Mouse (Mus musculus): ENCODE data around the gene Pxk.

Pxk gene

GRCm38 (mm10) chr14:8206179-8206910 lies 108.3 kb downstream of the Pxk start:
- no peak for DNase-seq (ENCODE audit: low spot score)

- DNase-seq (ENCODE audit: low spot score): no peak
Observed at GRCm38 (mm10) chr14:8207105-8207504, 109.1 kb downstream of the Pxk start.

- no peak for DNase-seq (ENCODE audit: low spot score)
Observed at GRCm38 (mm10) chr14:8207543-8207942, 109.5 kb downstream of the Pxk start.

GRCm38 (mm10) chr14:8208876-8209275 lies 110.9 kb downstream of the Pxk start:
- no peak for DNase-seq (ENCODE audit: low spot score)

- DNase-seq (ENCODE audit: low spot score): no peak
Observed at GRCm38 (mm10) chr14:8209896-8210295, 111.9 kb downstream of the Pxk start.

GRCm38 (mm10) chr14:8212996-8213395 lies 115.0 kb downstream of the Pxk start:
- DNase-seq (ENCODE audit: low spot score): no peak

- DNase-seq (ENCODE audit: low spot score): peak; percentile 94
Observed at GRCm38 (mm10) chr14:8213803-8214224, 115.8 kb downstream of the Pxk start, which contains the start of gene Kctd6. Gene Kctd6, plus strand, starts transcription at chr14:8214140.

Measured in T-cell, adult 2 months (primary cell).